Mouse (Mus musculus): Measurements from ENCODE around the gene Tmem165. TPM values are rescaled to one million over a fixed set of nuclear protein-coding genes. Genes with fewer than 3 reads are reported as not detected.

Gene Tmem165
- polyA plus RNA-seq, 1 experiment = 26.0 TPM

DNA sequence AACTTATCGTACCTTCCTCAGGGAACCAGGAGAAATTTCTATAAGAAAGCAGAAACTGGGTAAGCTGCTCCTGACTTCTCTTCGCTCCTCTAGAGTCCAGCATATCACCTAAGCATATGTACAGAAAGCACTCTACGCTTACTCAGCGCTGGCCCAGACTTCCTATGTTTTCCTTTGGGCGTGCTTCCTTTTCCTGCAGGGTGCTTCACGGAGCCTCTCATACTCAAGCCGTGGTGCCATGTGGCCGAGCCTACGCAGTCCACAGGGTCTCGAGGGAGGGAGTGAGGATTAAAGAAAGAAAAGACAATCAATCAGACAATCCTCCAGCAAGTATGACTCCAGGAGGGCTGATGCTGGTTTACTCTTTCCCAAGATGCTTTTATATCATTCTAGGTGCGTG, 6.8 kb upstream of the Tmem165 start:
- Histone ChIP-seq H3K4me3 (replicated peaks; ENCODE audit: control insufficient read depth, low read depth, low read length) (no peak overlapping the region), H3K27ac (ENCODE audit: control insufficient read depth, insufficient read depth, low read depth, low read length, poor library complexity) (no peak overlapping the region), H3K4me1 (ENCODE audit: control insufficient read depth, insufficient read depth, low read length) (peaks cover 2% of the 10 kb centered on the region)
- TF ChIP-seq CTCF (IDR thresholded peaks at IDR 0.05; ENCODE audit: control insufficient read depth, insufficient read depth, low read length) = no peak
- 35% methylated on average over 11 of the region's 11 CpGs for WGBS

DNA sequence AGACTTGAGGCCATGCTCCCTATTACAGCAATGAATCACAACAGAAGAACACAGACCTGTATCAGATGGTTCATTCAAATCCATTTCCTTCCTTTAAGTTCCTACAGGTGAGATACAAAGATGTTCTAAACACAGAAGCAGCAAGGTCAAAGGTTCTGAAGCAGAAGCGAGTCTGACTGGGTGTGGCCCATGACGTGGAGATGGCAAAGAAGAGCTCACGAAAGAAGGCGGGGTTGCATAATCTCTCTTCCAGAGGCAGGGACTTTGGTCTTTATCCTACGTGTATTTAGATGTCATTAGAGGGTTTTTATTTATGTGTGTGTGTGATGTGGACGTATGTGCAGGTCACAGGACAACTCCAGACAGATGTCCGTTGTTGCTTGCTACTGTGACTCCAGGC, 6.0 kb upstream of the Tmem165 start:
- WGBS = 56% methylated on average over 7 of the region's 7 CpGs
- Histone ChIP-seq H3K4me1 (ENCODE audit: control insufficient read depth, insufficient read depth, low read length) (peaks cover 2% of the 10 kb centered on the region), H3K4me3 (replicated peaks; ENCODE audit: control insufficient read depth, low read depth, low read length) (no peak overlapping the region), H3K27ac (ENCODE audit: control insufficient read depth, insufficient read depth, low read depth, low read length, poor library complexity) (no peak overlapping the region)
- TF ChIP-seq POLR2A (IDR thresholded peaks at IDR 0.05; ENCODE audit: borderline replicate concordance, control insufficient read depth, low read depth, low read length) (no peak), CTCF (IDR thresholded peaks at IDR 0.05; ENCODE audit: control insufficient read depth, insufficient read depth, low read length) (no peak)

DNA sequence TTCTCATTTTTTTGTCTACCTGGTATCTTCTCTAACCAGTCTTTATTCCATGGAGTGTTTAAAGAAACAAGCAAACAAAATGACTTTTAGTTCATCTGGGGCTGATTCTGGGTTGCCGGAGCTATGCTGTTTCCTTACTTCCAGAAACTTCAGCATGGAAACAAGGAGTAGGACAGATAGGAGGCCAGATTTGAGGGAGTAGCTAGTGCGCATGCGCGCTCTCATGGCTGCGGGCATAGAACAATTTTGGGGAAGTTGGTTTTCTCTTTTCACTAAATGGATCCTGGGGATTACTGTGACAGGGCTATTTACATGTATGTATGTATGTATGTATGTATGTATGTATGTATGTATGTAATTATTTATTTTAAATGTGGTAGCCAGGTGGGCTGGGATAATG, 4.5 kb upstream of the Tmem165 start:
- 74% methylated on average over 5 of the region's 5 CpGs for WGBS
- Histone ChIP-seq H3K4me1 (ENCODE audit: control insufficient read depth, insufficient read depth, low read length) (peaks cover 2% of the 10 kb centered on the region), H3K27ac (ENCODE audit: control insufficient read depth, insufficient read depth, low read depth, low read length, poor library complexity) (no peak overlapping the region), H3K4me3 (replicated peaks; ENCODE audit: control insufficient read depth, low read depth, low read length) (no peak overlapping the region)
- TF ChIP-seq CTCF (IDR thresholded peaks at IDR 0.05; ENCODE audit: control insufficient read depth, insufficient read depth, low read length) = no peak
- TF ChIP-seq POLR2A (IDR thresholded peaks at IDR 0.05; ENCODE audit: borderline replicate concordance, control insufficient read depth, low read depth, low read length) = no peak

DNA sequence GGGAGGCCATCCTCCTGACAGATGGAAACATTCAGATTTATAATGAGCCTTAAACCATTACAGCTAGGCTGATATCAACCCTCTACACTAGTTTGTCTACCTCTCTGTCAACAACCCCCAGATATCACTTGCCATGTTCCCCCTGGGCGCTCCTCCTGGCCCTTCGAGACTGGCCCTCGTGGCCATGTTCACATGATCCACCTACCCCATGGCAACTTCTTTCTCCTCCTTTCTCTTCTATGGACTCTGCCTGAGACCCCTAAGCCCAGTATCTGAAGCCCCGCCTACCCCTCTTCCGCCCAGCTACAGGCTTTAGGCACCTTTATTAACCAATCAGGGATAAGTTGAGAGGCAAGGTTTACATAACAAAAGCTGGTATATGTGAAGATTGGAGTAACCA, 3.9 kb upstream of the Tmem165 start:
- TF ChIP-seq CTCF (IDR thresholded peaks at IDR 0.05; ENCODE audit: control insufficient read depth, insufficient read depth, low read length) (no peak), POLR2A (IDR thresholded peaks at IDR 0.05; ENCODE audit: borderline replicate concordance, control insufficient read depth, low read depth, low read length) (no peak)
- Histone ChIP-seq H3K4me3 (replicated peaks; ENCODE audit: control insufficient read depth, low read depth, low read length) (no peak overlapping the region), H3K4me1 (ENCODE audit: control insufficient read depth, insufficient read depth, low read length) (peaks cover 2% of the 10 kb centered on the region), H3K27ac (ENCODE audit: control insufficient read depth, insufficient read depth, low read depth, low read length, poor library complexity) (no peak overlapping the region)
- WGBS = 88% methylated on average over 5 of the region's 5 CpGs

DNA sequence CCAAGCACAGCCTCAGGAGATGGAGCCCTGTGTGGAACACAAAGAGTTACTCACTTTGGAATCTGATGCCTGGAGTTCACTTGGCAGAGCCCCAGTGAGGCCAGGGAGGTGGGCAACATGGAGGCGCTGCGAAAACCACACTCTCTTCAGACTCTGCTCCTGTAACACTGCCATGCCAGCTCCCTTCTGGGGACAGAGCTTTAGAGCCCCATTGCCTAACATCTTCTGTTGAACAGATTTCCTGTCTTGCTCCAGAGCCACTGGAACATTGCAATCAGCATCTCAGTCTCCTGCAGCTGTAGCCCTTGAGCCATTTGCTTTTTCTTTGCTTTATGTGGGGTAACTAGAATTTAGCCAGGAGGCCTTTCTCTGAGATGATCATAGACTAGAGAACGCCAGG, 1.4 kb upstream of the Tmem165 start:
- 39% methylated on average over 3 of the region's 3 CpGs for WGBS
- peaks cover 6% of the 10 kb centered on the region for H3K4me1 ChIP-seq (ENCODE audit: control insufficient read depth, insufficient read depth, low read length)
- TF ChIP-seq POLR2A (IDR thresholded peaks at IDR 0.05; ENCODE audit: borderline replicate concordance, control insufficient read depth, low read depth, low read length) (no peak), CTCF (IDR thresholded peaks at IDR 0.05; ENCODE audit: control insufficient read depth, insufficient read depth, low read length) (no peak)
- H3K4me3 ChIP-seq (replicated peaks; ENCODE audit: control insufficient read depth, low read depth, low read length) = peak overlapping the region; percentile 11
- 0 out of 2 replicates have a peak overlapping the region, but pooled peaks have one; percentile 35 for H3K27ac ChIP-seq (ENCODE audit: control insufficient read depth, insufficient read depth, low read depth, low read length, poor library complexity)

DNA sequence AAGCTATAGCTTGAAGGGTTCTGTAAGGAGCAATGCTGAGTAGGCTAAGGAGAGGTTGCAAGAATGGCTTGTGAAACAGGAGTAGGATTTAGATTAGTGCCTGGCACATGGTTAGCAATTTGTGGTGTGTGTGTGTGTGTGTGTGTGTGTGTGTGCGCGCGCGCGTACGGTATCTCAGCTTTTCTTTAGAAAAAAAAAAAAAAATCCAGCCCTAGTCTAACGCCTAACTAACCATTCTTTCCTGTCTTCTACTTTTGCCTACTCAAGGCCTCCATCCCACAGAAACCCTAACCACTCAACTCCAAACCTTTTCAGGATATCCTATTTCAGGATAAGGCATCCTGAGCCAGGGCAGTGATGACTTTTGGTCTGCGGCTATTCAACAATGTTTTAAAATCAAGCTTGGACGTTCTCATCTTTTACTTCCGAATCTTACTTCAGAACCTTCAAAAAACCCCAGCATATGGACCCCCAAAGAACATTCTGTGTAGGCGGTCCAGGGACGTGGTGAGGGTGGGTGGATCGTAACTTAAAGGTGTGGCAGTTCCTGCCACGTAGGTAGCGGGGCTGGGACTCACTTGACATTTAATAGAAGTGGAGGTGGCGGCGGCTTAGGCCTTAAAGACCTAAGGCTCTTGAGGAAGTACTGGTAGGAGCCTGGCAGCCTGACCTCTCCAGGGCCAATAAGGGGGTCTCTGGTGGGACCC, 484 bp upstream of the Tmem165 start:
- Histone ChIP-seq H3K27ac (ENCODE audit: control insufficient read depth, insufficient read depth, low read depth, low read length, poor library complexity) (peak overlapping the region; percentile 96), H3K4me1 (ENCODE audit: control insufficient read depth, insufficient read depth, low read length) (peaks cover 5% of the 10 kb centered on the region), H3K4me3 (replicated peaks; ENCODE audit: control insufficient read depth, low read depth, low read length) (peak overlapping the region; percentile 83)
- 20% methylated on average over 17 of the region's 17 CpGs for WGBS
- TF ChIP-seq POLR2A (IDR thresholded peaks at IDR 0.05; ENCODE audit: borderline replicate concordance, control insufficient read depth, low read depth, low read length) (no peak), CTCF (IDR thresholded peaks at IDR 0.05; ENCODE audit: control insufficient read depth, insufficient read depth, low read length) (no peak)

DNA sequence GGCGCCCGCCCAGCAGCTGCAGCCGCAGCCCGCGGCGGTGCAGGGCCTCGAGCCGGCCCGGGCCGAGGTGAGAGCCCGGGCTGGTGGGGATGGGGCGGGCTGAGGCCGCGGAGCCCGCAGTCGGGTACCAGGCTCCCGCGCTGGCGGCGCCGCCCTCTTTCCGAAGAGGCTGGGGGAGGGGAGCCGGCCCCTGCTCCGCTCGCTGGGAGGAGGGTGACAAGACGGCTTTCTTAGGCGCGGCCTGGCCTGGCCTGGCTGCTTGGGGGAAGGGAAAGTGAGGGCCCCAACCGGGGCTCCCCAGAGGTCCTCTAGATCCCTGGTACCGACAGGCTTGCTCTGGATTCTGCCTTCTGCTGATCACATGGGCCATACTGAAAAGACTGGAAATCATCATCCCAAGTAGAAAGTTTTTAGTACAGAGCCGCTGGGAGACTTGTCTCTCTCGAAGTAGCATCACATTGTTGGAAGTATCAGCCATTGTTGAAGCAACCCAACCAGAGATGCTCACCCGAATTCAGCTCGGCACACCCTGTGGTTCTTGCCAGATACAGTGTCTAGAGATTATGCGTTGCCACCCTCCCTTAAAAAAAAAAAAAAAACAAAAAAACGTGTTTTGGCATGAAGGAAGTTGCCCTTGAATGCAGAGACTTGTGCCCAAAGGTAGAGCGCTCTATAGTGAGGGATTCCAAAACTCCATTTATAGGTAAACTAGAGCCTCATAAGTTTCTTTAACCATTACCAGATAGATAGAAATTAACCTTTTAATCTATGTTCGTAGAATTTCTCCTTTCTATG, 803 bp downstream of the Tmem165 start:
- TF ChIP-seq POLR2A (IDR thresholded peaks at IDR 0.05; ENCODE audit: borderline replicate concordance, control insufficient read depth, low read depth, low read length) = no peak
- Histone ChIP-seq H3K27ac (ENCODE audit: control insufficient read depth, insufficient read depth, low read depth, low read length, poor library complexity) (peak overlapping the region; percentile 96), H3K4me3 (replicated peaks; ENCODE audit: control insufficient read depth, low read depth, low read length) (peak overlapping the region; percentile 83), H3K4me1 (ENCODE audit: control insufficient read depth, insufficient read depth, low read length) (peaks cover 5% of the 10 kb centered on the region)
- 4% methylated on average over 38 of the region's 38 CpGs for WGBS

DNA sequence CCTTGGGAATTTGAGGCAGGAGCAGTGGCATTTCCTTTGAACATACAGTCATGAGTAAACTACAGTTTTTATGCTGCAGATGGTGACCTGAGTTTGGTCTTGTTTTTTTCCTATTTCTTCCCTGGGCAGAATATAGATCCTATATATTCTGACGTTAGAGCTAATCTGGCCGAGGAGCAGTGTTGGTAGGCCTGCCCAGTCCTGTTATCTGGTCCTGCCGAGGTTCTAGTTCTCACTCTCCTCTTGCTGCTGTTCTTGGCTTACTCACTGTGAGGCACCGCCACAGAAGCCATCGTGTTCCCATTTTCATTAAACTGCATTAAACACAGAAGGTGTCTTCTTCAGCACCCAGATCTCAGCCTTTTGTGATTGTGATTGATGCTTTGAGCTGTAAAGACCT, 4.2 kb downstream of the Tmem165 start:
- Histone ChIP-seq H3K4me1 (ENCODE audit: control insufficient read depth, insufficient read depth, low read length) (peaks cover 5% of the 10 kb centered on the region), H3K4me3 (replicated peaks; ENCODE audit: control insufficient read depth, low read depth, low read length) (no peak overlapping the region), H3K27ac (ENCODE audit: control insufficient read depth, insufficient read depth, low read depth, low read length, poor library complexity) (no peak overlapping the region)
- WGBS = 61% methylated on average over 5 of the region's 5 CpGs
- TF ChIP-seq POLR2A (IDR thresholded peaks at IDR 0.05; ENCODE audit: borderline replicate concordance, control insufficient read depth, low read depth, low read length) = no peak
- TF ChIP-seq CTCF (IDR thresholded peaks at IDR 0.05; ENCODE audit: control insufficient read depth, insufficient read depth, low read length) = no peak
